8 mouse cellular contexts compared by ENCODE assay signal in the genomic region with DNA sequence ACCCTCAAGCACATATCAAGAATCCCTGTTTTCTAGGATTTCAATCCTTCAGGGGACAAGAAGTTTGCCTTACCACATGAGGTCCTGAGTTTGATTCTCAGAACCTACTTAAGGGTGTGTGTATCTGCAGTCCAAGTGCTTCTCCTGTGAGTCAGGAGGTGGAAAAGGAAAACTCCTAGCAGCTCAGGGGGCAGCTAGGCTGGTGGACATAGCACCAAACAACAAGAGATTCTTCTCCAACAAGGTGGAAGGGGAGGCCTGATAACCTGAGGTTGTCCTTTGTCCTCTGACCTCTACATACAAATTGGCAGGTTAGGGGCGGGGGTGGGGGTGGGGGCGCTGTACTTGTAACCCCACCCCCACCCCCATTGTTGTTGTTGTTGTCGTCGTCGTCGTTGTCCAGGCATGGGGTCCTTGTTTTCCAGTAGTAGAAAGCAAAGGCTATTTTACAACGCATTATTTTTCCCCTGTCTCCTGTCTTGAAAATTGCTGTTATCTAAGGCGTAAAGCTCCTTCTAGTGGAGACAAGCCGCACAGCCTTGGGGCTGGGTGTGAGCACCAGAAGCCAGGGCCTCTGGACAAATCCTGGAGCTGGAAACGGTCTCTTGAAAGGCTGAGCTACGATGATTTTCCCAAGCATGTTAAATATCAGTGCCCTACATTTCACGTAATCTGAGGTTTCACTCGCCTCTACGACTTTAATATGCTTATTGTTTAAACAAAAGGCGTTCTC. TPM values are rescaled to one million over a fixed set of nuclear protein-coding genes. Genes with fewer than 3 reads are reported as not detected.
DNase-seq lines count a peak whose midpoint lies in the region; ATAC-seq and TF ChIP-seq lines count a peak whose summit lies in the region.

No protein-coding gene starts in this region.

- POLR2A ChIA-PET in Patski (lab: Charles Lee): interaction anchor here (0.6 kb wide), 1 partner anchor 95 kb away, joined by 3 read pairs; no protein-coding TSS in a partner anchor

- no peaks in the 10 kb centered on the region for H3K9me3 ChIP-seq in hindbrain, embryonic 11.5 days (ENCODE audit: control insufficient read depth, low read length)

- H3K4me3 ChIP-seq in hindbrain, embryonic 11.5 days (ENCODE audit: low read depth, low read length): no peak overlapping the region

- DNase-seq in Patski (ENCODE audit: low read depth, low spot score): no peak
- peak; percentile 79 for DNase-seq in cerebellum, adult 9-11 months
- peak; percentile 52 to 79 for DNase-seq in frontal cortex, adult 2 months (ENCODE audit: extremely low spot score in 1 of 2, low spot score in 1 of 2)
- peak; percentile 77 for DNase-seq in hindbrain, embryonic 11.5 days (ENCODE audit: low spot score)
- DNase-seq in layer of hippocampus, postnatal 25 days (ENCODE audit: extremely low spot score in 1 of 2, low spot score in 1 of 2): peak; percentile 27 to 46
- DNase-seq in lung, postnatal 14 days: peak; percentile 69
- peak; percentile 81 for DNase-seq in retina, embryonic 14.5 days (ENCODE audit: low spot score)
- peak; percentile 60 for DNase-seq in thymus, postnatal 4 days

- in situ Hi-C loops in Patski (cut with MboI; ENCODE audit: low pct_unique_long_range_greater_than_20kb): no loop called here

- ATAC-seq in Patski: peak; percentile 65
- peak; percentile 75 for ATAC-seq in hindbrain, embryonic 11.5 days (ENCODE audit: low FRiP score)

- no peaks in the 10 kb centered on the region for H3K27me3 ChIP-seq in Patski
- no peaks in the 10 kb centered on the region for H3K27me3 ChIP-seq in hindbrain, embryonic 11.5 days (ENCODE audit: control insufficient read depth, insufficient read depth, low read length)

- H3K27ac ChIP-seq in hindbrain, embryonic 11.5 days (ENCODE audit: low read depth, low read length): 0 out of 2 replicates have a peak overlapping the region, but pooled peaks have one; percentile 0

- no peaks in the 10 kb centered on the region for H3K36me3 ChIP-seq in hindbrain, embryonic 11.5 days (ENCODE audit: control insufficient read depth, insufficient read depth, low read length)

- peak overlapping the region; percentile 19 for H3K4me2 ChIP-seq in hindbrain, embryonic 11.5 days (replicated peaks; ENCODE audit: low read depth, low read length)

- H3K9ac ChIP-seq in hindbrain, embryonic 11.5 days (ENCODE audit: low read depth, low read length): peak overlapping the region; percentile 38; the same call in 1 of the 2 replicates

- TF ChIP-seq CTCF in Patski (IDR thresholded peaks at IDR 0.05): peak; percentile 91

- no peaks in the 10 kb centered on the region for H3K4me1 ChIP-seq in hindbrain, embryonic 11.5 days (replicated peaks; ENCODE audit: control insufficient read depth, insufficient read depth, low read length)

- 2% methylated on average over 14 of the region's 15 CpGs for WGBS in hindbrain, embryonic 11.5 days

- CTCF ChIA-PET in Patski (lab: Charles Lee): interaction anchor here (0.6 to 1.7 kb wide), 9 partner anchors 12 to 173 kb away, joined by 3 to 6 read pairs (median 3); no protein-coding TSS in a partner anchor

RNA-seq across cellular contexts. Expression of gene Klhl7, which starts 23.3 kb away (rescaled TPM):
- polyA plus RNA-seq in Patski (2021): 40.1 TPM
- polyA plus RNA-seq in frontal cortex, adult 2 months (2012; rRNA removed): 68.8 and 86.9 TPM in 2 replicates
- polyA plus RNA-seq in hindbrain, embryonic 11.5 days (2014; fragmentation: Nextera tagmentation; extraction: Ambion mirVana): 95.6 and 103 TPM in 2 replicates
- 10 to 100 TPM; 92.7 to 94.8 TPM for total RNA-seq in layer of hippocampus, postnatal 25 days (2021)

RNA-seq across cellular contexts. Expression of gene Fam126a, which starts 46.7 kb away (rescaled TPM):
- 29.9 TPM for polyA plus RNA-seq in Patski (2021)
- polyA plus RNA-seq in frontal cortex, adult 2 months (2012; rRNA removed): 20.8 and 21.9 TPM in 2 replicates
- polyA plus RNA-seq in hindbrain, embryonic 11.5 days (2014; fragmentation: Nextera tagmentation; extraction: Ambion mirVana): 38.8 and 42.1 TPM in 2 replicates
- 10 to 100 TPM; 24.8 to 25.1 TPM for total RNA-seq in layer of hippocampus, postnatal 25 days (2021)
